ENCODE assay signal across 15 mouse cellular contexts in the genomic region with DNA sequence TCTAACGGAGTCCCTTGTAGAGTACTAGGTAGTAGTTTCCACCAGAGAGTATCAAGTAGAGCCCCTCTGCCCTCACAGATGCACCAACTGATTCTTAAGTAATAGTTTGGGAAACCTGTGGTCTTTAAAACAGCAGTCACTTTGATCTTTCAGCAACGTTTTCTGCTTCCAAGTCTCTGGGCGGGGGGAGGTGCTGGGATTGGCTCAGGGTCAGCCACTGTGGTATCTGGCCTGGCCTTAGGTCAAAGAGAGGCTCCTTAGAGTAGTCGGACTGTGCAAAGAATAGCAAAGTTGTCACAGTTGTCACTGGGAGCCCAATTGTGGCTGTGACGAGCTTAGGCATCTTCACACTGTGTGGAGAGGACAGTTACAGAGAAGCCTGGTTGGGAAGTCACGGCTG.
"Had no signal": no experiment of that assay in that cellular context is flagged by ENCODE, and none has a peak within 500 bp of the region (broad histone marks: within the 10 kb centered on the region; RNA-seq: fewer than 3 reads in every experiment).

No protein-coding gene starts in this region.

- H3K4me2 ChIP-seq: limb, embryonic 15.5 days; lung, embryonic 15.5 days; midbrain, embryonic 12.5 days; neural tube, embryonic 13.5 days had no signal

- H3K9me3 ChIP-seq: limb, embryonic 15.5 days; lung, embryonic 15.5 days; midbrain, embryonic 12.5 days; neural tube, embryonic 13.5 days had no signal

- H3K4me3 ChIP-seq: limb, embryonic 15.5 days; lung, embryonic 15.5 days; midbrain, embryonic 12.5 days; neural tube, embryonic 13.5 days had no signal

- ATAC-seq: intestine, postnatal 0 days; midbrain, embryonic 16.5 days had no signal

- H3K27ac ChIP-seq: limb, embryonic 15.5 days; lung, embryonic 15.5 days; midbrain, embryonic 12.5 days; neural tube, embryonic 13.5 days had no signal

- H3K4me1 ChIP-seq: limb, embryonic 15.5 days; lung, embryonic 15.5 days; midbrain, embryonic 12.5 days; neural tube, embryonic 13.5 days had no signal

- H3K9ac ChIP-seq: limb, embryonic 15.5 days; lung, embryonic 15.5 days; midbrain, embryonic 12.5 days; neural tube, embryonic 13.5 days had no signal

- DNase-seq: kidney, adult 8-10 months; kidney, postnatal 36 days; layer of hippocampus, adult 9-11 months; layer of hippocampus, postnatal 36 days; retina, postnatal 1 day; right cerebral cortex, postnatal 4 days; spleen, adult 18-20 months; thymus, adult 2 months; thymus, postnatal 25 days had no signal

- H3K27me3 ChIP-seq: limb, embryonic 15.5 days; lung, embryonic 15.5 days; midbrain, embryonic 12.5 days; neural tube, embryonic 13.5 days had no signal
